Mouse (Mus musculus) lung, postnatal 0 days (tissue): ENCODE measurements around the gene Tifa. TPM values are rescaled to one million over a fixed set of nuclear protein-coding genes. Genes with fewer than 3 reads are reported as not detected.

ENCODE experiments used
- ATAC-seq: fragments of 200-750 bp; cut with Nextera tagmentation; 2 replicates; pipeline ENCODE4 v1.8.0; 2017; ENCODE audit warnings: moderate library complexity
- DNase-seq: peaks from one replicate; pipeline ENCODE4 v3.0.0-alpha.2; 2016; ENCODE audit warnings: low spot score
- H3K27ac ChIP-seq: fragments of 300-500 bp; sonication (generic); 2 replicates; pipeline ENCODE4 v1.5.1; 2014; ENCODE audit warnings: antibody characterized with exemption, mild to moderate bottlenecking, low read length, mixed read lengths
- H3K27me3 ChIP-seq: fragments of 300-500 bp; sonication (generic); replicated peaks from 2 replicates; pipeline ENCODE4 v1.6.1; 2014; ENCODE audit warnings: low read length, mixed read lengths; ENCODE audit not compliant: insufficient read depth
- H3K36me3 ChIP-seq: fragments of 300-500 bp; sonication (generic); 2 replicates; pipeline ENCODE4 v1.6.1; 2014; ENCODE audit warnings: low read length, mixed read lengths; ENCODE audit not compliant: insufficient read depth
- H3K4me1 ChIP-seq: fragments of 300-500 bp; sonication (generic); 2 replicates; pipeline ENCODE4 v1.6.1; 2014; ENCODE audit warnings: antibody characterized with exemption, low read depth, low read length, mixed read lengths; ENCODE audit not compliant: insufficient read depth
- H3K4me2 ChIP-seq: fragments of 300-500 bp; sonication (generic); replicated peaks from 2 replicates; pipeline ENCODE4 v1.6.1; 2014; ENCODE audit warnings: low read depth, mild to moderate bottlenecking, low read length, moderate library complexity, mixed read lengths
- H3K4me3 ChIP-seq: fragments of 300-500 bp; sonication (generic); 2 replicates; pipeline ENCODE4 v1.5.1; 2014; ENCODE audit warnings: low read depth, low read length
- H3K9ac ChIP-seq: fragments of 300-500 bp; sonication (generic); replicated peaks from 2 replicates; pipeline ENCODE4 v1.6.1; 2014; ENCODE audit warnings: low read depth, mild to moderate bottlenecking
- H3K9me3 ChIP-seq: fragments of 300-500 bp; sonication (generic); 2 replicates; pipeline ENCODE4 v1.6.1; 2016; ENCODE audit warnings: low read length, mixed read lengths
- CTCF ChIP-seq: IDR thresholded peaks from 2 replicates; pipeline ENCODE4 v1.5.1; 2016; ENCODE audit warnings: antibody characterized with exemption, mild to moderate bottlenecking
- EP300 ChIP-seq: IDR thresholded peaks from 2 replicates; pipeline ENCODE4 v1.6.1; 2016; ENCODE audit warnings: antibody characterized with exemption, mild to moderate bottlenecking, control low read depth
- WGBS: fragments of 180-500 bp; shearing (Covaris S2); extraction: QIAGEN DNeasy Blood & Tissue Kit; methylation state at CpG from one replicate; pipeline ENCODE4 v1.1.7; 2014; 5-methylcytosine and 5-hydroxymethylcytosine counted together
- polyA plus RNA-seq: library from polyadenylated mRNA; unstranded; fragments of >200 nt; fragmentation: Nextera tagmentation; extraction: Ambion mirVana; gene quantifications from 2 replicates; pipeline ENCODE4 v1.2.1, GENCODE M21; 2015

The Tifa gene
- polyA plus RNA-seq, 1 experiment from 2014 or later: 6.3 TPM

GRCm38 (mm10) chr3:127830183-127830582 is 40.6 kb downstream of the Tifa start:
- Histone ChIP-seq H3K9ac (no peak overlapping the region), H3K9me3 (no peaks in the 10 kb centered on the region), H3K4me2 (no peak overlapping the region), H3K36me3 (no peaks in the 10 kb centered on the region), H3K27me3 (no peaks in the 10 kb centered on the region), H3K4me1 (no peaks in the 10 kb centered on the region), H3K4me3 (no peak overlapping the region), H3K27ac (no peak overlapping the region)
- no peak for DNase-seq
- TF ChIP-seq EP300 (no peak), CTCF (no peak)
- no peak for ATAC-seq
- WGBS: 86% methylated on average over 10 of the region's 10 CpGs

GRCm38 (mm10) chr3:127831079-127831478 is 41.5 kb downstream of the Tifa start:
- WGBS: 55% methylated on average over 6 of the region's 6 CpGs
- ATAC-seq: no peak
- no peak for DNase-seq
- Histone ChIP-seq H3K9me3 (no peaks in the 10 kb centered on the region), H3K27ac (no peak overlapping the region), H3K9ac (no peak overlapping the region), H3K4me3 (no peak overlapping the region), H3K4me1 (no peaks in the 10 kb centered on the region), H3K36me3 (no peaks in the 10 kb centered on the region), H3K27me3 (no peaks in the 10 kb centered on the region), H3K4me2 (no peak overlapping the region)
- TF ChIP-seq CTCF: no peak

- ATAC-seq (no peak), DNase-seq (no peak)
- H3K36me3 ChIP-seq: no peaks in the 10 kb centered on the region
- no peak overlapping the region for H3K4me3 ChIP-seq
- no peak overlapping the region for H3K4me2 ChIP-seq
- 77% methylated on average over 4 of the region's 4 CpGs for WGBS
- no peak for TF ChIP-seq CTCF
- TF ChIP-seq EP300: no peak
- H3K9ac ChIP-seq: no peak overlapping the region
- no peaks in the 10 kb centered on the region for H3K9me3 ChIP-seq
- no peaks in the 10 kb centered on the region for H3K27me3 ChIP-seq
- H3K4me1 ChIP-seq: peaks cover 6% of the 10 kb centered on the region; the same call in 1 of the 2 replicates
- H3K27ac ChIP-seq: no peak overlapping the region
Measured at GRCm38 (mm10) chr3:127834040-127834439, 44.4 kb downstream of the Tifa start.

- ATAC-seq (no peak), DNase-seq (no peak)
- H3K4me2 ChIP-seq: no peak overlapping the region
- no peak overlapping the region for H3K27ac ChIP-seq
- H3K36me3 ChIP-seq: no peaks in the 10 kb centered on the region
- peaks cover 6% of the 10 kb centered on the region; the same call in 1 of the 2 replicates for H3K4me1 ChIP-seq
- WGBS: 64% methylated on average over 6 of the region's 6 CpGs
- no peak overlapping the region for H3K4me3 ChIP-seq
- no peaks in the 10 kb centered on the region for H3K9me3 ChIP-seq
- no peak overlapping the region for H3K9ac ChIP-seq
- TF ChIP-seq EP300 (no peak), CTCF (no peak)
- no peaks in the 10 kb centered on the region for H3K27me3 ChIP-seq
Measured at GRCm38 (mm10) chr3:127835594-127835993, 46.0 kb downstream of the Tifa start.

- no peak for DNase-seq
- Histone ChIP-seq H3K27ac (peak overlapping the region; percentile 91), H3K4me3 (peak overlapping the region; percentile 82), H3K9me3 (no peaks in the 10 kb centered on the region), H3K9ac (peak overlapping the region; percentile 55), H3K4me1 (peaks cover 6% of the 10 kb centered on the region; the same call in 1 of the 2 replicates), H3K36me3 (no peaks in the 10 kb centered on the region), H3K4me2 (peak overlapping the region; percentile 74), H3K27me3 (no peaks in the 10 kb centered on the region)
- no peak for ATAC-seq
- TF ChIP-seq CTCF: no peak
- TF ChIP-seq EP300: no peak
- WGBS: under 1% methylated on average over 16 of the region's 17 CpGs
Measured at GRCm38 (mm10) chr3:127836798-127837153, 47.2 kb downstream of the Tifa start.

GRCm38 (mm10) chr3:127837154-127837865 is 47.7 kb downstream of the Tifa start, which contains the start of gene Ap1ar:
Gene Ap1ar (minus strand): TSS chr3:127837523.
- Histone ChIP-seq H3K27me3 (no peaks in the 10 kb centered on the region), H3K4me1 (peaks cover 6% of the 10 kb centered on the region; the same call in 1 of the 2 replicates), H3K27ac (peak within 1 kb of the TSS; percentile 91), H3K4me3 (peak within 1 kb of the TSS; percentile 82), H3K4me2 (peak within 1 kb of the TSS; percentile 74), H3K9ac (peak within 1 kb of the TSS; percentile 55), H3K36me3 (no peaks in the 10 kb centered on the region), H3K9me3 (no peaks in the 10 kb centered on the region)
- peak; percentile 97 for DNase-seq
- peak; percentile 97 for ATAC-seq
- peak; percentile 87 for TF ChIP-seq CTCF
- no peak for TF ChIP-seq EP300
- under 1% methylated on average over 50 of the region's 89 CpGs for WGBS
